Mouse (Mus musculus): ENCODE data around the gene Cpeb3.
"Not testable (repeated sequence)": the region's sequence is repeated elsewhere in the genome, so short reads cannot be mapped to it uniquely, and the experiment has no call there.

The Cpeb3 gene

DNA sequence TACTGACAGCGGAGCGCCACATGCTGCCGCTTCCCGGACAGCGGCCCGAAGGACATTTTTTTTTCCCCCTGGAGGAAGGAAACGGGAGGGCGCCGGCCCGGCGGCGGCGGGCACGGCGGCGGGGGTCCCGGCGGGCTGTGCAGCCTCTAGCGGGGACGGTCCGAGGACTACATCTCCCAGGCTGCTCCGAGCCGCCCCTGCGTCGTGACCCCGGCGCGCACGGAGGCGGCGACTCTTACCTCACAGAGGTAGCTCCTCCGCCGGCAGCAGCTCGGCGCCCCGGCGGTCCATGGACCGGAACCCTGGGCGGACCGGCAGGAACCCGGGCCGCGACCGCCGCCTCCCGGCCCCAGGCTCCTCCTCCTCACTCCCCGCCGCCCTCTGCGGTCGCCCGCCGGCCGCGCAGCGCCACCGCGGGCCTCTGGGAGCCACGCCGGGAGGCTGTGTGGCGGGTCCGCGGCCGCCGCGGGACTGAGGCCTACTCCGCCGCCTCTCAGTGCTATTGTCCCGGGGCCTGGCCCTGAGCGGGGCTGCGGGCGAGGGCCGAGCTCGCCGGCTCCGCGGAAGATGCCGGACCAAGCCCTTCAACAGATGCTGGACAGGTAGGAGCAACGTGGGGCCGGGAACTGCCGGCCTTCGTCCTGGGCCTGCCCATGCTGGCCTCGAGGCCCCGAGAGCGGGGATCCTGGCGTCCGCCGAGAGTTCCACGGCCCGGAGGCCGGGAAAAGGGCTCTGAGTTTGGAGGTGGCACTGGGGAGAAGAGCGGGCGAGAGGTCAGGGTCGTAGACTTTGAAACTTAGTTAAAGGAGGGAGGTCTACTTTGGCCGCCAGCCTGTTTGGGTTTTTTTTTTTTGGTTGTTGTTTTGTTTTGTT is 862 bp downstream of the Cpeb3 start, which contains the start of gene March5:
TSS of gene March5 (plus strand) at position 241 of the 873 bp plus-strand sequence.
- peak; percentile 93 to 94 for DNase-seq (ENCODE audit: low spot score in 2 of 2)

DNA sequence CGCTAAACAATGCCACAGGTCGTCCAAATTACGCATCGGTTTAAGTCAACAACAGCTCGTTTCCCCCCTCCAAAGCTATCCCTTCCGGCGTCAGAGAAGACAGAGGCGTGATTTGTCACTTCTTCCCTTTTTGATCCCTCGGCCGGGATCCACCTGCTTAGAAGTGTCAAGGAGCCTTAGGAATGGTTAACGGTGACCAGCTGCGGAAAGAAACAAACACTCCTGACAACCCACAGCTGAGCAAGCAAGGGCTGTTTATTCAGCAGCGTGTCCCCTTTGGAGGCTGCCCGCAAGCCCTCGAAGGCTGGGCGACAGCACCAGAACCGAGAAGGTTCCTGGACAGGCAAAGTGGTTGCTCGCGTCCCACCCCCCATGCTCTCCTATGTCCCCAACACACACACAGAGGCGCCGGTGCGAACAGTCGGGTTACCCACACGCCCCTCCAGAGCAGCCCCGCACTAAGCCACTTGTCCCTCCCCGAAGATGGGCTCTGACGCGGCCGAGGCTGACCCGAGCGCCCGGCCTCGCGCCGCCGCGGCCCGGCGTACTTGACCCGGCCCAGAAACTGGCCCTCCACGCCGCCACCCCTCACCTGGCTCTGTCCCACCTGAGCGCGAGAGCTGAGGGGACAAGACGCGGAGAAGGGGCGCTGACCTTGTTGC is 1.6 kb downstream of the Cpeb3 start:
- DNase-seq (ENCODE audit: low spot score in 2 of 2): peak; percentile 53 to 62

DNA sequence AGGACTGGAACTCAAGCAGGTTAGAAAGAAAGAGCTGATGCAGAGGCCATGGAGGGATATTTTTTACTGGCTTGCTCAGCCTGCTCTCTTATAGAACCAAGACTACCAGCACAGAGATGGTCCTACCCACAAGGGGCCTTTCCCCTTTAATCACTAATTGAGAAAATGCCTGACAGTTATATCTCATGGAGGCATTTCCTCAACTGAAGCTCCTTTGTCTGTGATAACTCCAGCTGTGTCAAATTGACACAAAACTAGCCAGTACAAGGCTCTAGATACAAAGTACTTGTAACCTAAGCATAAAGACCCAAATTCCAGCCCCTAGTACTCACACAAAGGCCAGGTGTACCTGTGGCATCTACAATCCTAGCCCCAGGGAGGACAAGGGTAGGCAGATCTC is 3.2 kb downstream of the Cpeb3 start:
- not testable (repeated sequence) for DNase-seq (ENCODE audit: low spot score in 2 of 2)

DNA sequence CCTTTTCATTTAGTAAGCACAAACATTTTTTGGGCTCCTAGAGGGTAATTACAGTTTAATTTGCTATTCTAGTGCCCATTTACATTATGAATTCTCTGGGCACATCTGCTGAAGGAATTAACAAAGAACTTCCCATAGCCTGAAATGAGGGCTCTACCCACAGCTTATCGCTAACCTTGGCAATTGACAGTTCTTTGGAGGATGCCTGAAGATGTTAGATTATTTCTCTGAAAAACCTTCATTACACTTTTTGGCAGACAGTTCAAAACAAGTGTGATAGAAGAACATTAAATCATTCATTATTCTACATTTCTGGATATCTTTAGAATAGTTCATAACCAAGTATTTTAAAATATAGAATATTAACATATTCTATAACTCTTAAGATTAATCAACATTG is 5.0 kb downstream of the Cpeb3 start:
- no peak for DNase-seq (ENCODE audit: low spot score in 2 of 2)

DNA sequence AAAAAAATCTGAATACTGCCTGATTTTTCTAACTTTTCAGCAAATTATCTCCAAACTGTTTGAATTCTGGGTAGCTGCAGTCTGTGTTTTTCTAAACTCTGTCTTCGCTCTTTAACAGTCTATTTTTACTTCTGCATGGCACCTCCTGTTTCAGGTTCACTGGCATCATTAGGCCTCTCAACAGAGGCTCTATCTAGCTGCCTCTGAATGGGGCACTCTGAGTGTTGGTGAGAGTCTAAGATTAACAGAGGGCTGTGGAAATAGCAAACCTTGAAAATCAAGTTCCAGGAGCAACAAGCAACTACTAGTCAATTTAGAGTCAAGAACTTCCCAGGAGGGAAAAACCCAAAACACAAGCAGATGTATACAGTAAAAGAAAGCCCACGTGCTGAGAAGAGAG is 8.5 kb downstream of the Cpeb3 start:
- no peak for DNase-seq (ENCODE audit: low spot score in 2 of 2)

DNA sequence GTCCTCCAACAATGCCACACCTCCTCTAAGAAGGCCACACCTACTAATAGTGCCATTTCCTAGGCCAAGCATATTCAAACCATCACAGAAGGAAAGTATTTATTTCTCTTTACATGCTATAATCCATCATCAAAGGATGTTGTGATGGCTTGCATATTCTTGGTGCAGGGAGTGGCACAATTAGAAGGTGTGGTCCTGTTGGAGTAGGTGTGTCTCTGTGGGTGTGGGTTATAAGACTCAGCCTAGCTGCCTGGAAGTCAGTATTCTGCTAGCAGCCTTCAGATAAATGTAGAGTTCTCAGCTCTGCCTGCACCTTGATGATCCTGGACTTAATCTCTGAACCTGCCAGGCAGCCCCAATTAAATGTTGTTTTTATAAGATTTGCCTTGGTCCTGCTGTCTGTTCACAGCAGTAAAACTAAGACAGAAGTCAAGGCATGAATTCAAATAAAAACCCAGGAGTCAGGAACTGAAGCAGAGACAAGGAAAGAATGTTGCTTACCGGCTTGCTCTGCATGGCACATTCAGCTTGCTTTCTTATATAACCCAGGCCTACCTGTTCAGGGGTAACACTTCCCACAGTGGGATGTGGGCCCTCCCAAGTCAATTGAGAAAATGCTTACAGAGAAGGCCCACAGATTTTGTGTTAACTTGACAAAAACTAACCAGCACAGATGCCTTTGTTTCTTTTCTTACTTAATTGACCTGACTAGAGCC is 10.1 kb downstream of the Cpeb3 start:
- no peak for DNase-seq (ENCODE audit: low spot score in 2 of 2)

DNA sequence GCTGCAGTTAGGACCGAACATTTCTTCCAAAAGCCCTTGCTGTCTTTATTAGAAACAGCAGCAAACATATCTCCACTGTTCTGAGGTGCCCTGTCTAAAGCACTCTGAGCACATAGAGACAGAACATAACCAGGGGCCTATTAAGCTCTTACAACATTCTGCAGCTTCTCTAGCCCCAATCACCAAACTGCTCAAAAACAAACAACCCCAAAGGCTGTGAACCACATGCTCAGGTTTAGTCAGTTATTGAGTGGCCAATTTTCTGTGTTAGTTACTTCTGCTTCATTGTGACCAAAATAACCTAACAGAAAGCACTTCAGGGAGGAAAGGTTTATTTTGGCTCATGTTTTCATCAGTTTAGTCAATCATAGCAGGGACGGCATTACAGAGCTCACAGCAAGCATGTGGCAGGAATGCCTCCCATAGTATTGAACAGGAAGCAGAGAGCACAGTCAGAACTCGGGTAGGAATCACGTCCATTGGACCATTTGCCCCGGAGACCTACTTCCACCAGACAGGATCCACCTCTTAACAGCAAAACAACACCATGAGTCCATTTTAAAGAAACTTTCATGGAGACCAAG is 15.8 kb downstream of the Cpeb3 start:
- DNase-seq (ENCODE audit: low spot score in 2 of 2): no peak

DNA sequence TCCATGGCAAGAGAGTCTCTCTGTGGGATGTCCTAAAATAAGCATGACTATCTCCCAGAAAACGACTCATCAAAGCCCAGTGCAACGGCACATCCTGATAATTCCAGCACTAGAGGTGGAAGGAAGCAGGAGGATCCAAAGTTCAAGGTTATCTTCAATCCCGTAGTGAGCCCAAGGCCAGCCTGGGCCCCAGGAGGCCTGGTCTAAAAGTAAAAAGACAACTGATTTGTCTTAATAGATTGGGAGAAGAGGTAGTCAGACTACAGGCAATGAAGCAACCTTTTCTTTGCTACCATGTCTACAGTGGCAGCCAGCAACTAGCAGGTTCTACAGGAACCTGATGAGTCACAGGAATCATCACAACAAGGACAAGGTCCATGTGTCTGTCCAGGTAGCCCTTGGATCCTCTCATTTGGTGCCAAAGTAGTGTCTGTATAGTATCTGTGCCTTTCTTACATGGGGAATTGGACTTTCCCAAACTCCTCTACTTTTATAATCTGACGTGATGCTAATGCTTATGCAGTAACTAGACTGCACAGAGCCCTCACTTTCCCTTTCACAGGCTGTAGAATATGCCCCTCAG is 19.9 kb downstream of the Cpeb3 start:
- DNase-seq (ENCODE audit: low spot score in 2 of 2): no peak

DNA sequence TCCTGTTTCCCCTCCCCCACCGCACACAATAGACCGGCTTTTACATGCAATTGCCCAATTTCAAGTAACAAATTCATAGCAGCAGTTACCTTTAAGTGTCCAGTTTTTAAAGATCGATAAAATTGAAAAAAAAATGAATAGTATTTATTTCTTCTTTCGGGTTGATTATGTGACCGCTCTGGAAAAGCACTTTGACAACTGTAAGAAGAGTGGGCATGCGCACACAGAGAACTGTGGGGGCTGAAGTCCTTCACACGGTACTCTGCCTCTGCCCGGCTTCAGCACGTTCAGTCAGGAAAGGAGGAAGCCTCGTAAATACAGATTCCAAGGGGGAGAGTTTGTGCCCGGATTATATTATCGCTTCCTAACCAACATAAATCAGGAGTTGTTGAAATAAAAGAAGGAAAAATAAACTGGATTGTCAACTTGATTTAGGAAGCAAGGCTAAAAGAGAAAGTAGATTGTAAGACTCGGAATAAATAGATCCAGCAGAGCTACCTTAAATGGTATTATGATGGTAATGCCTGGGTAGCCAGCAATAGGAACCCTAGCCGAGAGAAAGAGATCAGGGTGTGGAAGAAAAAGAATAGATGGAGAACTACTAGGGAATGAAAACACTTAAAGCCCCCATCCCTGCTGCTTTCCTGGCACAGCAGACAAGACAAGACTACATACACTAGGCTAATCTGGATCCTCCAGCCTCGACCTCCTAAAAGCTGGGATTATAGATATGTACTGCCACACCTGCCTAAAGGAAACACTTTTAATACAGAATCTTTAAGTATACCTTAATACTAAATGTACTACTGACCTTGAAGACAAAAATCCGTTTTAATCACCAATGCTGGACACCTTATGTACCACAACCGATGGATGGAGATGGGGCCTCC is 30.3 kb downstream of the Cpeb3 start:
- DNase-seq (ENCODE audit: low spot score in 2 of 2): peak; percentile 78 to 82

DNA sequence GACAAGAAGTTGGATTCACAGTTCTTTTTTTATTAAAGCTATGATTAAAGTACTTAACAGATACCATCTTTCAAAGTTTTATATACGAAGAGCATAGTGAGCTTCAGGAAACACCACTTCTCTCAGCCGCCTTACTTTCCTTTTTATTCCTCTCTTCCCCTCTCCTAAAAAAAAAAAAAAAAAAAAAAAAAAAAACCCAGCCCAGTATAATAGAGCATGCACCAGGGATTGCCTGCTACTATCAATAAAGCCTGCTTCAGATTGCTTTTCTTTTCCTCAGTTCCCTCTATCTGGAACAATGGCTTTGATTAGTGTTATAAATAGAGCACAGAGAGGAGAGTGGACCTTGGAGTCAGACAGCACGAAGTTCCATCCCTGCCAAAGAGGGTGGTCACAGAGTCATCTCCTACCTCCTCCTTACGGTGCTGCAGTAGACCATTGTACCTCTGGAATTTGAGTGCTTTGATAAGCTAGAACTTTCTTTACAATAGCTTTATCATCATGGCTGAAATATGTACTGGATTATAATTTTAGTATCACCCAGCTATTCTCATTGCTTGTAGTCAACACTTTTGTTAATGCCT is 31.4 kb downstream of the Cpeb3 start:
- DNase-seq (ENCODE audit: low spot score in 2 of 2): no peak

DNA sequence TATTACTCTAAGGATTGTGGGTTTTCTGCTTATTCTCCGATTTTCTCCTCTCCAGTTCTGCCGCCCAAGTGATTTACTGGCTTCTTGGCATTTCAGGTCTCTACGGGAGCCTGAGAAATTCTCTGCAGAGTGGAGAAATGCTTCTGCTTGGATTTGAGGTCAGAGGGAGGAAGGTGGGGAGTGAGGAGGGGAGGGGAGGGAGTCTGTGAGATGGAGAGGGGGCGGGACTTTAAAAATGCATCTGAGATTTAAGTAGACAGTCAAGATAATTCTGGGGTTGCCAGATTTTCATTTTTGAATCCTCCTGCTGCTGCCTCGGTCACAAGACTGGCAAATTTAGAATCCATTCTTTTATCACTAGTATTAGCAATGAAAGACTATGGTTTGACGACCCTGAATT is 32.5 kb downstream of the Cpeb3 start:
- peak; percentile 41 to 56 for DNase-seq (ENCODE audit: low spot score in 2 of 2)

DNA sequence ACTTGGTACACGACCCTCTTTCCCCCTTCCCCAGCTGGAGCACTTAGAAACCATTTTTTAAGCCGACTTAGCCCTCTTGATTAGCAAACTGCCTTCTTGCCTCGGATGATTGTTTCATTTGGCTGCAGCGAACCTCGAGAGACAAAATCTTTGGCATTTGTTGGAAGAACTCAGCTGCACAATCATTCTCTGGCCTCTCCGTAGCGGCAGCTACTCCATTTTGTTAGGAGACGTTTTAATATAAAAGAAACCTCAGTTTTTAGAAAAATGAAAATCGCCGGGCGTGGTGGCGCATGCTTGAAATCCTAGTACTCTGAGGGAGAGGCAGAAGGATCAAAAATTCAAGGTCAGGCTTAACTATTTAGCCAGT is 33.0 kb downstream of the Cpeb3 start:
- peak in 1 of 2 experiments; percentile 38 for DNase-seq (ENCODE audit: low spot score in 2 of 2)

DNA sequence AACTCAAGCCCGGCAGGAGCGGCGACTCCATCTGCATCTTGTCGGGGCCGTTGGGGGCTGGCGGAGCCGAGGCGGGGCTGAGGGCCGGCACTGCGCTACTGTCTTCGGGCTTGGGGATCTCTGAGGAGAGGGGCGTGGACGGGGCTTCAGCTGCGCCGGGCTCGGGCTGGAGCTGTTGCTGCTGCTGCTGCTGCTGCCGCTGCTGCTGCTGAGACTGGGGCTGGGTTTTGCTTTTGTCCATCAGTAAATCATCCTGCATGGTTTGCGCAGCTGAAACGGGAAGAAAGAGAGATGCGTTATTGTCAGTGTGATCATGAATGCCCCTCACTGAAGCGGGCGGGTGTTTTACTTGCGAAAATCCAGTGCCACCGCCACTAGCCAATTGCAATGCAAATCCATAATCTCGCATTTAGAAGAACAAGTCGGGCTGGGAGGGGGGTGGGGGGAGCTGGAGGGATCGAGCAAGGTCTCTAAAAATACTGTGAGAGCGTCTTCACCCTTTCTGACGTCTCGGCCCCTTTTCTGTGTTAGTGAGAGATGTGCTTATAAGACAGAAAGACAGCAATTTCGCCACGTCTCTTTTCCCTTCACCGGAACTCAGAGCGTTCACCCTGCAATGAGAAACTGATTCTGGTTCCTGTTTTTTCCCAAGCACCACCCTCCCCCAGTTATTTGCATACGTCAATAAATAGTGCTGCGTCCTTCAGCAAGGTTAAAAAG is 33.5 kb downstream of the Cpeb3 start:
- peak; percentile 70 to 78 for DNase-seq (ENCODE audit: low spot score in 2 of 2)

DNA sequence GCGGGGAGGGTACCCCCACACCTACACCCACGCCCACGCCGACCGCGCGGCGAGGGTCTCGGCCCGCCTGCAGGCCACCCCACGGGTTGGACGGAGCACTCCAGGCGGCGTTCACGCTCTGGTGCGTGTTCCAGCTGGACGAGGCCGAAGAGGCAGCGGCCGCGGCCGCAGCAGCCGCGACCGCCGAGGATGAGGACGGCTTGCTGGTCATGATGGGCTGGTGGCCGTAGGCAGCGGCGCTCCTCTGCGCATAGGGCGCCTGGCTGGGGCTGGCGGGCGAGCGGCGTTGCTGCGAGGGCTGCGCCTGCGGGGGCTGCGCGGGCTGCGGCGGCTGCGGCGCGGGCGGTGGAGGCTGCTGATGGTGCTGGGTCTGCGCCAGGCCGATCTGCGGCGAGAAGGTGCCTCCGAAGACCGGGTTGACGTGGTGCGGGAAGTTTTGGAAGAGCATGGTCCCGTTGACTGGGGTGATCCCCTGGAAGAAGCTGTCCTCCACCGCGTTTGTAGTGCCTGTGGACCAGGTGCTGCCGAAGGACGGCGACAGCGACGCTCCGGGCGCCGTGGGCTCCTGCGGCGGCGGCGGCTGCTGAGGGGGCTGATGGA is 34.2 kb downstream of the Cpeb3 start:
- peak; percentile 70 to 72 for DNase-seq (ENCODE audit: low spot score in 2 of 2)

DNA sequence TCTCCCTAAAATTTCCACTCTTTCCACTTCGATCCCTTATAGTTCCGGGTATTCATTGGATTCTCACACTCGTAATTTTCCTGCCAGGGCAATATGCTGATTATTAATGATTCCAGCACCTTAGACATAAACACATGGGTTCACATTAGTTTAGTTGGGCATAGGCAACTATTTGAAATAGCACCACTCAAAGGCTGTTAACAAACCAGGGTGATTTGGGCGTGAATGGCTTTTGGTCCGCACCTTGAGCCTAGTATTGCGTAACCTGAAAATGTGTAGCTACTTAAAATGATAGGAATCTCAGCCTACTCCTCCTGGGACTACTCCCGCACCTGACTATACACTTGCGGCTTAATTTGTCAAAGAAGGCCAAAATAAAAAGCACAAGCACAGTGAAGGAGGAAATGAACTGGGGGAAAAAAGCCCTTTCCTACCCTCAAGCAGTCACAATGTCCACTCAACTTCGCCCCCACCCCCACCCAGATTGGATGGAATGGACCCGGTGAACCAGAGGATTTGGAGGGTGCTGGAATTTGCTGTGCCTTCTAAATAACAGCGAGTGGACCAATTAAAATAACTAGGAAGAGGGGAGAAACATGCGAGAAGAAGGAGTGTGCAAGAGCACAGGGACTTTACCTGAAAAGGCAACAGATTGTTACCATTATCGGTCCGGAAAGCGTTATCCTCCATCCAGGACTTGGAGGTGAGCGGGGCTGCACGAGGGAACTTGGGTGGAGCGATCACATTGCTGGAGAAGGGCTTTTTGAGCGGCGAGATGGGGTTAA is 34.9 kb downstream of the Cpeb3 start:
- DNase-seq (ENCODE audit: low spot score in 2 of 2): no peak

DNA sequence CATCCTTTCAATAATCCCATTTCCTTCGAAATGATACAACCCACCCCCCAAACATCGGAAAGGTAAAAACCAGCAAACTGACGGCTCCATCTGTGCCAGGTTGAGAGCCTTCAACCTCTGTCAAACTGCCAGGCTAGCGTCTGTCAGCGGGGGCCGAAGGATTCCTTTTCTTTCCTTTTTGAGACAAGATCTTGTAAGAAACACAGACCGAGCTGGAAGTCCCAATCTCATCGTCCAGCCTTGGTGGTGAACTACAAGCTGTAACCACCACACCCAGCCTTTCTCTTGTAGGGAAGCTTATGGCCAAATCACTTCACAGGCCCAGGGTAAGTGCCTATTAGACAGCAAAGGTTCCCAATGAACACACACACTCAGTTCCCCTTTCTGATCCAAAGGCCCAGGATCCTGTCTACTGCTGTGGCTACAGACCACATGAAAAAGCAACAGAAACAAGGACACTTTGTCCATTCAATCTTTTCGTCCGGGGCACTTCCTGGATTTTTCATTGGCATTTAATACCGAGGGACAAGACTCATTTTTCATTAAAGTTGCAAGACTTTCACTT is 35.8 kb downstream of the Cpeb3 start:
- DNase-seq (ENCODE audit: low spot score in 2 of 2): peak in 1 of 2 experiments; percentile 28

DNA sequence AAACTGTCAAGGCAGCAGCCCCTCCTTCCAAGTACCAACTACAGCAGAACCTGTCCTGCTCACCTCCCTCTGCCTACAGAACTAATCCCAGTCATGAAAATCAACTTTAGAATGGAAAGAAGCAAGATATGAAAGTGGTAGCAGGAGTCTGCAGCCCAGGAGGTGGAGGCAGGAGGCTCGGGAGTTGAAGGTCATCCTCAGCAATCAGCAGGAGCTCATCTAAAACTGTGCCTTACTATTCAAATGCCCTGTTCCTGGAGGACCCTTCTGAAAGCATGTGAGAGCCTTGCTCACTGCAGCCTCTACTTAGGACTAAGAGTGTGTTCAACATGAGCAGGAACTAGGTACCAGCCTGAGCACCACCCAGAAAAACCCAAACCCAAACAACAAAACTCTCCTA is 36.3 kb downstream of the Cpeb3 start:
- no peak for DNase-seq (ENCODE audit: low spot score in 2 of 2)

DNA sequence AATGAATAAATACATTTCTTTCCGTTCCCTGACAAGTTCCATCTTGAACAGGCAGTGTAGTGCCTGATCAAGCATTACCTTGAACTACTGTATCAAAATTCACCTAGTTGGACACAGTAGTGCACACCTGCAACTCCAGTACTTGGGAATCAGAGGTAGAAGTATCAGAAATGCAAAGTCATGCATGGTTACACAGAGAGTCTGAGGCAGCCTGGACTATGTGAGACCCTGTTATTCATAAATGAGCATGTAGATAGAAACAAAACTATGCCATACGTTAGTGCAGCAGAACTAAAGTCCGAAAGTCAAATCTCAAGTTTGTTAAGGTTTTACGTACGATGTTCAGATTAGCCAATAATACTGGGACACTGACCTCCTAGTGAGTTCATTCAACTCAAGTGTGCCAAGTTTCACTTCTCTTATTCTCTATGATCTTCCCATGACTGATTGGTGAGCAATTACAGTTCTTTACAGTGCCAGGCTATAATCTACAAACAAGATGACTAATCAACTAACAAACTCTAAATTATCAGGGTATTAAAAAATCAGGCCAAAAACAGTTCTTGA is 51.5 kb downstream of the Cpeb3 start:
- DNase-seq (ENCODE audit: low spot score in 2 of 2): no peak
